Mouse (Mus musculus) layer of hippocampus, postnatal 14 days (tissue): ENCODE measurements around the gene Klhl11. TPM values are rescaled to one million over a fixed set of nuclear protein-coding genes. Genes with fewer than 3 reads are reported as not detected.

Experiments
- DNase-seq, 2 experiments: peaks; one replicate each; pipeline ENCODE4 v3.0.0; 2021 to 2022; ENCODE audit warnings: low spot score in 2 of 2, mixed read lengths in 1 of 2
- total RNA-seq, 2 experiments: library from RNA; stranded (reverse); gene quantifications; 2 replicates each; pipeline ENCODE4 v1.2.3; 2021

Klhl11 gene
- total RNA-seq, 2 experiments from 2014 or later, result 94.3 to 98.1 TPM

DNA sequence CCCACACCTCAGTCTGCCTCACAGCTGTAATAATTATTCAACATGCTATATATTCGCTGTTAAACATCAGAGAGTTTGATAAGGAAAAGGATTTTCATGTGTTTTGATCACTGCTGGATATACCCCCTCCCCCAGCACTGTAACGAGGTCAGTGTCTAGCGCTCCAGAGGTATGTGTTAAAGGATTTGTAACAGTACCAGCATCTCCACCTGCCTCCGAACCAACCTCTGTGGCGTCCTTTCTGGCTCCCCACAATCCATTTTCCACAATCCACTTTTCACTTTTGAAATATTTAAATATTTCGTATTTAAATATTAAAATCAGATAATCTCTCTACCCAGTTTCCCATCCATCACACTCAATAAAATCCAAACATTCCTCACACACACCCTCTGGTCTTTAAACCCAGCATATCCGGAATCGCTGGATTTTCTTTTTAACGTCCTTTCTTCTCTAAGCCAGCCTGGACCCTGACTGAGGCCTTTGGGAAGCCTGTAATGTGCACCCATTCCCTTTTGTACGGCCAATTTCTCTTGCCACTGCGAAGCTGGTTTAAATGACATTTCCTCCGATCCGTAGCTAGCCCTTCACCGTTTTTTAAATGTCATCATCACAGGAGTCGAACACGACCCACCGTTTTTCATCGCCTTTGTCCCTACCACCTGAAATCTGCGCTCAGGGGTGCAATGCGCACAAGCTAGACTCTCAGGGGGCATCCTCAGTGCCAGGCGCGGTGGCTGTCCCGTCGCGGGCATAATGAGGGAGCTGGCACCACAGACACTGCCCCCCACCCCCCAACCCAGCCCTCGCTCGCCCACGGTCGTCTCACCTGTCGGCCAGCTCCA, 967 bp downstream of the Klhl11 start:
- DNase-seq, result no peak

- DNase-seq, result no peak
Measured at GRCm38 (mm10) chr11:100465833-100466232, 6.7 kb downstream of the Klhl11 start.

DNA sequence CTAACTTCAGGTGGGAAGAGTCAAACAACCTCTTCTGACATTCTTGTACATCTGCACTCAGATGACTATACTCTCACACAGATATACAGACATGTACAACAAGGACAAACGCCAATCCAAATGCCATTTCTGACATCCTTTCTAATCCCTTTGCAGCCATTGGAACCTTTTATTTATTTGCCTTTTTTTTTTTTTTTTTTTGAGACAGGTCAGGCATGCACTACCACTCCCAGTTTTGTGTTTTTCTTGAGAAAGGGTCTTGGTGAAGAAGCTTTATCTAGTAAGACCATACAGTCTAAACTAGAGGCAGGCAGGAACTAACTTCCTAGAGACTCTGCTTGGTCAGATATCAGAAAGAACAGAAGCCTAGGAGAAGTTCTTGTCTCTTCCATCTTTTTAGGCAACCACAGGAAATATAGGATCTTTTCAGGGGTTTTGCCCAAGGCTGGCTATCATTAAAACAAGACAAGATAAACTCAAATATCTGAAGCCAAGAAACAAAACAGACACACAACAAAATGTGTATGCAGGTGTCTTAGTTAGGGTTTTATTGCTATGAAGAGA, 7.2 kb downstream of the Klhl11 start:
- no peak for DNase-seq

DNA sequence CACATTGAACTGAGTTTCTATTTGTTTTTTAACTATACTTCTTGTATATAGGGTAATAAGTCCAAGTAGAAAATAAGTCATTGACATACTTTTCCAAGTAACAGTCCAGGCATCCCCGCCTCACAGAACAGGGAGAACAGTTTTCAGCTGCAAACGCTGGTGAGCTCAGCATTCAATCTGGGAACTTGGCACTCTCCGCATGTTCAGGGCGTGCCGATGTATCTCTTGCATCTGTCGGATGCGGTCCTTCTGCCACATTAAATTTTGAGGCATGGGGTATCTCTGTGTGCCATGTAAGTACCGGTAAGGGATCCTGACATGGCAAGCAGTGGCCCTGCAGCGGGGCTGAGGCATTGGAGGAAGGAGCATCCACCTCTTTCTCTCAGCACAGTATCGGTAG, 9.8 kb downstream of the Klhl11 start:
- peak; percentile 42 to 72 for DNase-seq

- DNase-seq, result no peak
Measured at GRCm38 (mm10) chr11:100457711-100458110, 14.8 kb downstream of the Klhl11 start.

DNA sequence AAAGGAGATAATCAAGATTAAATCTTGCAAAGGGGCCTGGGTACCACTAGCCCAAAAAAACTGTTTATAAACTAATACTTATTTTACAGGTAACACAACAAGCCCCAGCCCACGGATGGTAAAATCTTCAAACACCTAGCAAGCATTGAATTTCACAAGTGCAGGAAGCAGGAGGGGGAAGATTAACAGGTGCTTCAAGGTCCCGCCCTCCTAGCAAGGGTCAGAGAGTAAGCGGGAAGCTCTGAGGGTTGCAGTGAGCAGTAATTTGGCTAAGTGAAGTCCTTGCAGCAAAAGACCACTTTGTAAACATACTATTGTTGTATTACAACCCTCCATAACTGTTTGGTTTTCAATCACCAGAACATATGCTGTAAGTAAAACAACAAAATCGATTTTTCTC, 15.3 kb downstream of the Klhl11 start:
- no peak for DNase-seq

DNA sequence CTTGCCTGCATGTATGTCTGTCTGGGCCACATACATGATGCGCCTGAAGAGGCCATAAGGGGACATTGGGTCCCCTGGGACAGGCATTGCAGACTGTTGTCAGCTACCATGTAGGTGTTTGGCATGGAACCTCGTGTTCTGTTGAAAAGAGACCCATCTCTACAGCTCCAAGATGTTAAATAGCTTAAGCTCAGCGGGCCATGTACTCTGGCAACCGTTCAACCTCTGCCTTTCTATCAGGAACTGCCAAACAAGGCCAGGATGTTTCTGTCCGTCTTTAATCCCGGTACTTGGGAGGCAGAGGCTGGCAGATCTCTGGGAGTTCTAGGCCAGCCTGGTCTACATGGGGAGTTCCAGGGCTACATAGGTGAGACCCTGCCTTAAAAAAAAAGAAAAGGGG, 29.9 kb downstream of the Klhl11 start:
- DNase-seq, result no peak

DNA sequence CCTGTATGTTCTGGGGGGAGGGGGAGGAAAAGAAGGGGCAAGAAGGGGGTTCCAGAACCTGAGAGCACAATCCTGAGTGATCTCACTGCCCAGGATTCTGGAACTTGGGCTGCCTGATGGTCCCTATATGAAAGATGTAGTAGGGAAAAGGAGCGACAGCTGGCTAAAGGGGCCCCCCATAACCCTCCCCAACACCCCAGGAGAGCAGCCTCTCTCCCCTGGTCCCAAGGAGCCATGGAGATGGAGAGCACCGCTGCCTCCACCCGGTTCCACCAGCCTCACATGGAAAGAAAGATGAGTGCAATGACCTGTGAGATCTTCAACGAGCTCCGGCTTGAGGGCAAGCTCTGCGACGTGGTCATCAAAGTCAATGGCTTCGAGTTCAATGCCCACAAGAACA, 30.7 kb downstream of the Klhl11 start, which contains the start of the genes Nt5c3b and Klhl10:
Nt5c3b (minus strand) TSS at position 12 of the 400 bp plus-strand sequence.
Klhl10 (plus strand) TSS at position 121 of the 400 bp plus-strand sequence.
- no peak for DNase-seq

- peak; percentile 81 to 82 for DNase-seq
Measured at GRCm38 (mm10) chr11:100440691-100441522, 31.6 kb downstream of the Klhl11 start.

- DNase-seq, result no peak
Measured at GRCm38 (mm10) chr11:100437901-100438300, 34.6 kb downstream of the Klhl11 start.

DNA sequence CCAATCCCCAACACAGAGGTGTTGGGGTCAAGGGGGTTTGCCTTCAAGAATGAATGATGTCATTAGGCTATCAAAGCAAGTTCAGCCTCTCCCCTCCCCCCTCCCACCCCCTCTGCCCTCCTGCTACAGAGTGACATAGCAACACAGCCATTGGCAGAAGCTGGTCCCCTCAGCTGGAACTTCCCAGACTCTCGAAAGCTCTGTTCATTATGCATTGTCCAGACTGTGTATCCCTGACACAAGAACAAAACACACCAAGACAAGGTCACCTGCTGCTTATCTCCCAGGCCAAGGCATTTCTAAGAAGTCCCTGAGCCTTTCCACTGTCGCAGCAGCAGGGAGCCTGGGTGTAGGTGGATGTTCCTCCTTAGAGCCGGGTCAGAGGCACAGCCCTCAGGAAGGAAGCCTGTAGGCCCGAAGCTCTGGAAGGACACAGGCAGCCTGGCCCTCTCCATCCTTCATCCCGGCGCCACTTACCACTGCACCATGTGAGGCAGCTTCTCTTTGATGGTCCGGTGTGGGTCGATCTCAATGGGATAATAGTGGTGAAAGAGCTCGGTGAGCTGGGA, 36.8 kb downstream of the Klhl11 start:
- DNase-seq, result no peak

DNA sequence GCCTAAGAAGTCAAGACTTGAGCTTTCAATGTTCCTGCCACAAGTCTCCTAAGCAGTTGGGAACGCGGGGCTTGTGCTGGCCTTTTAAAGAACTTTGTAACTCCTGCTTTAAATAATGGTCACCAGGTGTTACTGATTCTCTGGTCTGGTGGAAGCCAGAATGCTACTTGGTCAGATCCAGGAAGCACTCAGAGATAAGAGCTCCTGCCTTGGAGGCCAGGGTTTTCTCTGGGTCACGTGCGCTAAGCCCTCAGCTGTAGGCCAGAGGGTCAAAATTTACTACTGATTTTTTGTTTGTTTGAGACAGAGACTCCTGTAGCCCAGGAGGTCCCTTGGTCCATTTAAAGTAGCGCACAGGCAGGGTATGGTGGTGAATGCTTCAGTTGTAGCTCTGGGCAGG, 40.5 kb downstream of the Klhl11 start:
- DNase-seq, result no peak

- DNase-seq, result no peak
Measured at GRCm38 (mm10) chr11:100430052-100430451, 42.5 kb downstream of the Klhl11 start.

GRCm38 (mm10) chr11:100428612-100429199, 43.8 kb downstream of the Klhl11 start:
- peak; percentile 26 to 54 for DNase-seq

DNA sequence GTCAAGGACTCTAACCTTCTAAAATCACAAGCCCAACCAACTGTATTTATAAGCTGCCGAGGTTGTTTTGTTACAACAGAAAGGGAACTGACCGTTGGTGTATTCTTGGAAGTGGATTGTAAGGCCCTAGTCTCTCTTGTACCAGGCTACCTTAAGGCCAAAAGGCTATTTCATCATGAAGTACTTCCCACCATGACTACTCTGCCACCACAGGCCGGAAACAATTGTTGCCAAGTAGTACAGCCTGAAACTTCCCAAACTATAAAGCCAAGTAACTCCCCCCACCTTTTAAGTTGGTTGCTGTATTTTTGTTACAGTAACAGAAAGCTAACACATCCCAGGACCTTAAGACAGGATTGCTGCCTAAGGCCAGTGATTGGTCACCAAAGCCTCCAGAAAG, 45.7 kb downstream of the Klhl11 start:
- DNase-seq, result no peak

- DNase-seq, result peak; percentile 60 to 71
Measured at GRCm38 (mm10) chr11:100425851-100426250, 46.7 kb downstream of the Klhl11 start.

DNA sequence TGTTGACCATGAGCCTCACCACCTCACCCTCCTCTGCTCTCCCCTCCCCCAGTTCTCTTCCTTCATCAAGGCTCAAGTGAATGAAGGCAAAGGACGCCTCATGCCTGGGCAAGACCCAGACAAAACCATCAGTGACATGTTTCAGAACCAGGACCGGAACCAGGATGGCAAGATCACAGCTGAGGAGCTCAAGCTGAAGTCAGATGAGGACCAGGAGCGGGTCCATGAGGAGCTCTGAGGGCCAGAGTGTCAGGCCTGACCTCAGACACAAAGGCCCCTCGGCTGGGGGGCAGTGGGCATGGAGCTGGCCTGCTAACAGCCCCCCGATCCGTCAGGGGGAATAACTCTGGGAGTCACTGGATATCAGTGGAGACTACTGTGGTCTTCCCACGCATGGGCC, 48.7 kb downstream of the Klhl11 start:
- DNase-seq, result no peak

GRCm38 (mm10) chr11:100421537-100421936, 51.0 kb downstream of the Klhl11 start:
- DNase-seq, result no peak

- DNase-seq, result no peak
Measured at GRCm38 (mm10) chr11:100414914-100415822, 57.4 kb downstream of the Klhl11 start, which contains the start of gene Fkbp10. Gene Fkbp10, plus strand, starts transcription at chr11:100415697.
